Mouse (Mus musculus): ENCODE data around the gene Milr1.

DNA sequence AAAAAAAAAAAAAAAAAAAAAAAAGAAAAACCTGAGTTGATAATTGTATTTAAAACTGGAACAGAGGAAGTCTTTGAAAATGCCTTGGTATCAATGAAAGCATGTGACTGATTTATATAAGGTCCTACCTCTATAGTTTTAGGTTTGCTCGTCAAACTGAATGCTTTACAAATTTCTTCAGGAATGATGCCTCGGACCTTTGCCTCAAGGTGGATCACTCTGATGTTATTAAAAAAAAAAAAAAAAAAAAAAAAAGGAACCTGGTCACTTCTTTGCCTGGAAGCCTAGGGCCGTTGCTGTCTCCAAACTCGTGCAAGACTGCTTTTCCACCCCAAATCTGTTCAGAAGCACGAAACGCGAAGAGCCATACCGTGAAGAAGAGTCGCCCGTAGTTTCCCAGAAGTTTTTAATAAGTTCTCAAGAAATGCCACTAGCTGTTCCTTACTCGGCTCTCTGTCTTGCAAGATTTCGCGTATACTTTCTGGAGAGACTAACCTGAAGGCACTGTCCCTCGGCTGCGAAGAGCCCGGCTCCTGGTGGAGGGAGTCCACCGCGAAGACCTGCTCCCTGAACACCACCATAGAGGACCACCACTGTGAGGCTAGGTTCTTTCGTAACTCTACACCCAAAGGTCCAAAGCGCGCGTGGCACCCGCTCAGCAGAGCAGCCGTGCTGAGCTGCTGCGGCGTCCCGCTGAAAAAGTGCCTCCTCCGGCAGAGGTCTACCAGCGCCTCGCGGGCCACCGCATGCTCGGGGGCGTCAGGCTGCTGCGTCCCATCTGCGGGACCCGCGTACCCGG lies 27.8 kb downstream of the Milr1 start:
- TF ChIP-seq CTCF (conservative IDR thresholded peaks at IDR 0.05; ENCODE audit: insufficient read depth, insufficient read length, low read depth, low read length) (no peak), POLR2A (IDR thresholded peaks at IDR 0.05; ENCODE audit: low read depth, low read length) (no peak)

Measured in kidney, adult 2 months (tissue).